In genomic region chr9:107625351-107626128, GRCm38 (mm10) we compare ENCODE assay signal across 9 mouse cellular contexts. TPM values are rescaled to one million over a fixed set of nuclear protein-coding genes. Genes with fewer than 3 reads are reported as not detected.
A peak's percentile ranks its signal among the peaks of the same experiment; 100 is the strongest.
DNase-seq lines count a peak whose midpoint lies in the region; ATAC-seq and TF ChIP-seq lines count a peak whose summit lies in the region.
"Had no signal": no experiment of that assay in that cellular context is flagged by ENCODE, and none has a peak within 500 bp of the region (broad histone marks: within the 10 kb centered on the region; RNA-seq: fewer than 3 reads in every experiment).

No protein-coding gene starts in this region.

- no peak for DNase-seq in kidney, postnatal 0 days (ENCODE audit: low spot score)
- DNase-seq in kidney, adult 11 months: no peak
- peak; percentile 53 for DNase-seq in brain, embryonic 14.5 days (ENCODE audit: low read depth)
- no peak for DNase-seq in frontal cortex, postnatal 25 days (ENCODE audit: low spot score in 2 of 2)
- no peak for DNase-seq in spleen, postnatal 14 days (ENCODE audit: low spot score in 2 of 2)
- DNase-seq in adrenal gland, adult 18-20 months (ENCODE audit: low spot score in 2 of 2): no peak

- H3K9ac ChIP-seq in kidney, postnatal 0 days (ENCODE audit: low read depth, low read length): no peak overlapping the region
- peak overlapping the region; percentile 68 for H3K9ac ChIP-seq in hindbrain, embryonic 12.5 days
- no peak overlapping the region for H3K9ac ChIP-seq in midbrain, embryonic 15.5 days

- H3K36me3 ChIP-seq in kidney, postnatal 0 days (ENCODE audit: insufficient read depth, low read length): 0 out of 2 replicates have a peak, but pooled peaks cover 4% of the 10 kb centered on the region
- peaks cover 35% of the 10 kb centered on the region for H3K36me3 ChIP-seq in hindbrain, embryonic 12.5 days
- no peaks in the 10 kb centered on the region for H3K36me3 ChIP-seq in midbrain, embryonic 15.5 days (replicated peaks)

- peak overlapping the region; percentile 67; the same call in 1 of the 2 replicates for H3K27ac ChIP-seq in kidney, postnatal 0 days
- peak overlapping the region; percentile 97 for H3K27ac ChIP-seq in hindbrain, embryonic 12.5 days
- peak overlapping the region; percentile 92 for H3K27ac ChIP-seq in midbrain, embryonic 15.5 days

- H3K9me3 ChIP-seq in kidney, postnatal 0 days (replicated peaks; ENCODE audit: low read length): no peaks in the 10 kb centered on the region
- no peaks in the 10 kb centered on the region for H3K9me3 ChIP-seq in hindbrain, embryonic 12.5 days (replicated peaks)
- no peaks in the 10 kb centered on the region for H3K9me3 ChIP-seq in midbrain, embryonic 15.5 days

- no peak overlapping the region for H3K4me2 ChIP-seq in kidney, postnatal 0 days (ENCODE audit: low read length)
- H3K4me2 ChIP-seq in hindbrain, embryonic 12.5 days (replicated peaks): no peak overlapping the region
- no peak overlapping the region for H3K4me2 ChIP-seq in midbrain, embryonic 15.5 days

- 90% methylated on average over 12 of the region's 12 CpGs for WGBS in kidney, postnatal 0 days
- WGBS in hindbrain, embryonic 12.5 days: 89% methylated on average over 12 of the region's 12 CpGs
- WGBS in midbrain, embryonic 15.5 days: 82% methylated on average over 12 of the region's 12 CpGs

- H3K27me3 ChIP-seq in kidney, postnatal 0 days (ENCODE audit: insufficient read depth, low read length): no peaks in the 10 kb centered on the region
- H3K27me3 ChIP-seq in hindbrain, embryonic 12.5 days: no peaks in the 10 kb centered on the region
- H3K27me3 ChIP-seq in midbrain, embryonic 15.5 days (replicated peaks): no peaks in the 10 kb centered on the region
- H3K27me3 ChIP-seq: Patski had no signal

- no peak for TF ChIP-seq POLR2A in brain, embryonic 14.5 days (IDR thresholded peaks at IDR 0.05; ENCODE audit: borderline replicate concordance, extremely low read depth, insufficient read depth, insufficient read length, poor library complexity, severe bottlenecking)

- peak; percentile 48; the same call in 1 of the 2 replicates for TF ChIP-seq CTCF in kidney, postnatal 0 days (IDR thresholded peaks at IDR 0.05; ENCODE audit: low read depth)
- TF ChIP-seq CTCF in brain, embryonic 14.5 days (IDR thresholded peaks at IDR 0.05; ENCODE audit: borderline replicate concordance, extremely low read depth, insufficient read depth, insufficient read length): peak; percentile 28; the same call in 1 of the 2 replicates

- no peak overlapping the region for H3K4me3 ChIP-seq in kidney, postnatal 0 days (replicated peaks; ENCODE audit: low read depth, low read length)
- no peak overlapping the region for H3K4me3 ChIP-seq in hindbrain, embryonic 12.5 days
- no peak overlapping the region for H3K4me3 ChIP-seq in midbrain, embryonic 15.5 days

- peaks cover 46% of the 10 kb centered on the region for H3K4me1 ChIP-seq in kidney, postnatal 0 days (replicated peaks; ENCODE audit: insufficient read depth, low read length)
- H3K4me1 ChIP-seq in hindbrain, embryonic 12.5 days: peaks cover 61% of the 10 kb centered on the region
- H3K4me1 ChIP-seq in midbrain, embryonic 15.5 days: peaks cover 54% of the 10 kb centered on the region

- no peak for ATAC-seq in kidney, postnatal 0 days (replicated peaks; ENCODE audit: low FRiP score, low read depth)
- ATAC-seq in hindbrain, embryonic 12.5 days (ENCODE audit: low FRiP score): no peak
- ATAC-seq in midbrain, embryonic 15.5 days (replicated peaks): no peak

RNA-seq across cellular contexts. Expression of gene Gnai2, which starts 9.6 kb away (rescaled TPM):
- polyA plus RNA-seq in kidney, postnatal 0 days (2015; fragmentation: Nextera tagmentation; extraction: Ambion mirVana): 351 and 359 TPM in 2 replicates
- 488 and 561 TPM in 2 replicates for polyA plus RNA-seq in brain, embryonic 14.5 days (2012; rRNA removed)
- polyA plus RNA-seq in hindbrain, embryonic 12.5 days (2016; fragmentation: Nextera tagmentation; extraction: Ambion mirVana): 516 and 531 TPM in 2 replicates
- polyA plus RNA-seq in midbrain, embryonic 15.5 days (2015; fragmentation: Nextera tagmentation; extraction: Ambion mirVana): 299 and 386 TPM in 2 replicates
- total RNA-seq in adrenal gland, adult 18-20 months (2021): 100 to 1,000 TPM; 238 to 263 TPM

RNA-seq across cellular contexts. Expression of gene Sema3b, which starts 16.5 kb away (rescaled TPM):
- polyA plus RNA-seq in kidney, postnatal 0 days (2015; fragmentation: Nextera tagmentation; extraction: Ambion mirVana): 30.5 and 33.3 TPM in 2 replicates
- polyA plus RNA-seq in brain, embryonic 14.5 days (2012; rRNA removed): 3.9 and 6.7 TPM in 2 replicates
- polyA plus RNA-seq in hindbrain, embryonic 12.5 days (2016; fragmentation: Nextera tagmentation; extraction: Ambion mirVana): 5.1 TPM in 2 replicates
- polyA plus RNA-seq in midbrain, embryonic 15.5 days (2015; fragmentation: Nextera tagmentation; extraction: Ambion mirVana): 4.3 and 4.9 TPM in 2 replicates
- 1 to 10 TPM; 5.1 to 6.3 TPM for total RNA-seq in adrenal gland, adult 18-20 months (2021)

RNA-seq across cellular contexts. Expression of gene Ifrd2, which starts 38.1 kb away (rescaled TPM):
- 28.9 and 29.9 TPM in 2 replicates for polyA plus RNA-seq in kidney, postnatal 0 days (2015; fragmentation: Nextera tagmentation; extraction: Ambion mirVana)
- 21.4 and 29.6 TPM in 2 replicates for polyA plus RNA-seq in brain, embryonic 14.5 days (2012; rRNA removed)
- 19.5 and 21.9 TPM in 2 replicates for polyA plus RNA-seq in hindbrain, embryonic 12.5 days (2016; fragmentation: Nextera tagmentation; extraction: Ambion mirVana)
- polyA plus RNA-seq in midbrain, embryonic 15.5 days (2015; fragmentation: Nextera tagmentation; extraction: Ambion mirVana): 14.5 and 16.9 TPM in 2 replicates
- 10 to 100 TPM; 38.0 to 41.1 TPM for total RNA-seq in adrenal gland, adult 18-20 months (2021)

RNA-seq across cellular contexts. Expression of gene Slc38a3, which starts 43.8 kb away (rescaled TPM):
- 12.9 and 14.7 TPM in 2 replicates for polyA plus RNA-seq in kidney, postnatal 0 days (2015; fragmentation: Nextera tagmentation; extraction: Ambion mirVana)
- 79.7 and 82.3 TPM in 2 replicates for polyA plus RNA-seq in brain, embryonic 14.5 days (2012; rRNA removed)
- 12.5 and 12.9 TPM in 2 replicates for polyA plus RNA-seq in hindbrain, embryonic 12.5 days (2016; fragmentation: Nextera tagmentation; extraction: Ambion mirVana)
- polyA plus RNA-seq in midbrain, embryonic 15.5 days (2015; fragmentation: Nextera tagmentation; extraction: Ambion mirVana): 31.8 and 40.4 TPM in 2 replicates
- total RNA-seq in adrenal gland, adult 18-20 months (2021): under 1 TPM; 0.33 to 0.64 TPM

RNA-seq across cellular contexts. Expression of gene Hyal3, which starts 44.9 kb away (rescaled TPM):
- 1.3 and 2.0 TPM in 2 replicates for polyA plus RNA-seq in kidney, postnatal 0 days (2015; fragmentation: Nextera tagmentation; extraction: Ambion mirVana)
- 1.2 and 1.6 TPM in 2 replicates for polyA plus RNA-seq in brain, embryonic 14.5 days (2012; rRNA removed)
- 1.2 and 1.4 TPM in 2 replicates for polyA plus RNA-seq in hindbrain, embryonic 12.5 days (2016; fragmentation: Nextera tagmentation; extraction: Ambion mirVana)
- polyA plus RNA-seq in midbrain, embryonic 15.5 days (2015; fragmentation: Nextera tagmentation; extraction: Ambion mirVana): 1.8 TPM in 2 replicates
- total RNA-seq in adrenal gland, adult 18-20 months (2021): 1 to 10 TPM; 1.4 to 1.7 TPM
